Mouse (Mus musculus) regulatory T cell (primary cell): ENCODE measurements around the gene Dao.

Source experiments
- in situ Hi-C: fragments of 300-600 bp; cut with MboI, MseI; formaldehyde crosslinking; loops from one replicate; pipeline ENCODE4 v1.15.1; 2025; ENCODE audit warnings: high pct_unique_total_duplicates

The Dao gene

DNA sequence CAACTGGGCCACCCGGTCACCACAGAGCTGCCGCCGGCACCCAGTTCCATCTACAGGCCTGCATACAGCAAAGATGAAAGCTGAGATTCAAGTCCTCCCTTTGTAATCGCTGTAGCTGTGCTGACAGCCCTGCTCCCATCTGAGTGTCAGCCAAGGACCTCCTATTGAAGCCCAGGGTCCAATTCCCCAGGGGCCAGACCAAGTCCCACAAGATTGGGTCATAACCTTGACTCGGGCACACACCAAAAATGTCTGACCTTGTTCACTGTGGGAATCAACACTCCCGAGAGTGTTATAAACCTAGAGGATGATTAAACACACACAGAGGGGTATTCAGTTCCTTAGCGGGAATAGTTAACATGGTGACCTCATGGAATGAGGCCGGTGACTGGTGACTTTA, 21.7 kb upstream of the Dao start:
- in situ Hi-C loops: loop anchor here (10.0 kb wide), 1 partner anchor 1727 kb away; the partner anchor contains the start of genes Cryba4 and Crybb1

DNA sequence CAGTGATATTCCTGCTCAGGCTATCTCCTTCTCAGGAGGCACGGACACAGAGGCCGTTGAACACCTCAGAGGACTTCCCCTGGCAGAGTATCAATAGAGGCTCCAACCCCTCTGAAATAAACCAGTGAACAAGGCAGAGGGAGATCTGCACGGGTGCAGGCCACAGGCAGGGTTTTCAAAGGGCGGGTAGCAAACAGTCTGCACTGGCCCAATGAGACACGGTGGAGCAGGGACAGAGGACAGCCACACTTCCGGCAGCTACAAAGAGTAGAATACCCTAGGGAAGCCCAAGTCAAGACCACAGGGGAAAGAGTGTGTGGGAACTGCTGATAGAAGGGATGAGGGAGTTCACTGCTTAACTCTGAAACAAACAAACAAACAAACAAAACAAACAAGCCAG, 20.0 kb upstream of the Dao start:
- in situ Hi-C loops: loop anchor here (10.0 kb wide), 1 partner anchor 1729 kb away; the partner anchor contains the start of genes Cryba4 and Crybb1

DNA sequence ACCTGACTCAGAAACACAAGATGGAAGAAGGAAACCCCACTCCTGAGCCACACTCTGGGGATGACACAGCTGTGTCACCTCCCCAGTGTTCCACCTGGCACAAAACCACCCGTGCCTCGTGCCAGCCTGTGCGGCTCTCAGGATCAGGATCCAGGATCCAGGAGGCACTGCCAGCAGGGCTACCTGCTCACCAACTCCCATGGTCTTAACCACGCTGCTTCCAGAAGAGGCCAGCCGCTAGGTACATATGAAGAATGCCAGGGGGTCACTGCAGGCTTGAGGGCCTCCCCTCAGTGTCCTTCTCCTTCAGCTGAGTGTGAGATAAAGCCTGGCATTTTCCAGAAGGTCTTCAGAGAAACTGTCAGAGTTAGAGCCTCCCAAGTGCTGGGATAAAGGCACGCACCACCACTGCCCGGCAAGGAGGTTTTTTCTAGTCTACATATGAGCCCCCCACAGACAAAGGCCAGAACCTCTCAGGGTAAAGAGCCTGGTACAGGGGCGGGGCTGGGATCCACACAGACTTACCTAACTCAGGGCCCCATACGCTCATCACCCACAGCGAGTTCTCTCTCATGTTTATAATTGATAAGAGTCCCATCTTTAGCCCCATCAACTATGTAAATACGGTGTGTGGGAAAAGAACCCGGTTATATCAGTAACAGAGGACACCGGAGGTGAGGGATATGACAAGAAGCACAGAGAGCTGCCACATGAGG, 19.3 kb upstream of the Dao start:
- in situ Hi-C loops: loop anchor here (10.0 kb wide), 1 partner anchor 1729 kb away; the partner anchor contains the start of genes Cryba4 and Crybb1

DNA sequence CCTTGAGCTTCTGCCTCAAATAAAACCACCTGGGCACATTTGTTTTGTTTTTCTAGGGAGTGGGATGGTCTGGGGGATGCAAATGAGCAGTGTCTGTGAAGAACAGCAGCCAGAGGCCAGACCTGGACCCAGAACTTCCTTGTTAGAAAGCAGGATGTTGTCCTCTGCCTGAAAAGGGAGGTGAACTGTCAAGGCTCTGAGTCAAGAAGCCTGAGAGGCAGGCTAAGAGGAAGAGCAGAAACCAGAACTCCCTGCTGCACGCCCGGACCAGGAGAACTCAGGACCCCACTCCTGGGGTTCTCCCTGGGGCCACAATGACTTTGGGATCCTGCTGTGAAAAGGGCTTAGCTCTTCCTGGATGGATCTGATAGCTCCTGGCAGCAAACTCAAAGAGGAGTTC, 17.8 kb upstream of the Dao start:
- in situ Hi-C loops: loop anchor here (10.0 kb wide), 1 partner anchor 1731 kb away; the partner anchor contains the start of genes Cryba4 and Crybb1

DNA sequence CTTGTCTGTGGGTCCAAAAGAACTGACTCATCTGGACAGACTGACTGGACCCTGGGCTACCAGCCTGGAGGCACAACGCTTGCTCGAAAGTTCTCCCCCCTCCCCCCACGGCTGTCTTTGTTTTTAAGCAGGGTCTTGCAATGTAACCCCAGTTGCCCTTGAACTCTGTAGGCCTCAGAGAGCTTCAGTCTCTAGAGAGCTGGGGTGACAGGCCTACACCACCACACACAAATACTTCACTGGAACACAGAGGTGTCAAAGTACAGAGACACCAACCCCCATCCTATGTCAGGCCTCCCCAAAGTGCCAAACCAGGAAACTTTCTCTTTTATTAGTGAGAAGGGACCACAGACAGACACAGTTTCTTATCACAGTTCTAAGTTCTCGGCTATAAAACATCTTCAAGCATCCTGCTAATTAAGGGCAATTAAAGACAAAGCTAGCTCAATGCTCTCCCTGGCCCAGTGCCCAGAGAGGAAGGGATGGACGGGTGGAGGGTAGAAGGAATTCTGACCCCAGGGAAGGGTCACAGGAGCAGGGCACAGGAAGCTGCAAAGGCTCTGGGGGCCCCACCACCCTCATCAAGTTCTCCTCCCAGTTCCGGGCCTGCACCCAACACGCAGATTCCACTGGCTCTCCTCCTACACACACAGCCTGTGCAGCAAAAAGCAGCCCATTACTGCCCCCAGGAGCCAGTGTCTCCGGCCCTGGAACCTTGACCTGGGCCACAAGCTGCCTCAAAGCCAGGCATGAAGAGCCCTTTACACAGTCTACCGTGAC, 17.1 kb upstream of the Dao start:
- in situ Hi-C loops: loop anchor here (10.0 kb wide), 1 partner anchor 1732 kb away; the partner anchor contains the start of genes Cryba4 and Crybb1

DNA sequence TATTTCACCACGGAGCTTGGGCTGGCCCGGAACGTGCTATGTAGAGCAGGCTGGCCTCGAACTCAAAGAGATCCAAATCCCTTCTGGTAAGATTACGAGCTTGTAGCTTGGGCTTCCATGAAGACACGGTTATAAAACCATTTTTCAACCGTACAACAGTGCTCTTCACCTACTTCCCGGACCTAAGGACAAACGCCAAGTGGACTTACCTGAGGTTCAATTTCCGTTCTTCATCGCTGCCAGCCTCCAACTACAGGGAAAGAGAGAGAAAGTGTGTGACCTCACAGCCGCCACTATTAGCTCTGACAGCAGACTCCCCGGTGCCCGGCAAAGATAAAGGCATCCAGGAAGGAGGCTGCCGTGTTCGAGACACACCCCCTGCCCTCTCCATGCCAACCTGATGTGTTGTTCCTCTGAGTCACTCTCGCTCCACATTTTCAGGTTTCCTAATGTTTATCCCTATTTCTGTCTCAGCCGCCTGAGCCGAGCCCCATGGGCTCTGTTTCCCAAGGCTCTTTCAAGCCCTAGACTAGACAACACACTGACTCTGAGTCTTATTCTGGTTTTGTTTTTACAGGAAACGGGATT, 14.0 kb upstream of the Dao start:
- in situ Hi-C loops: loop anchor here (10.0 kb wide), 1 partner anchor 1735 kb away; the partner anchor contains the start of genes Cryba4 and Crybb1

DNA sequence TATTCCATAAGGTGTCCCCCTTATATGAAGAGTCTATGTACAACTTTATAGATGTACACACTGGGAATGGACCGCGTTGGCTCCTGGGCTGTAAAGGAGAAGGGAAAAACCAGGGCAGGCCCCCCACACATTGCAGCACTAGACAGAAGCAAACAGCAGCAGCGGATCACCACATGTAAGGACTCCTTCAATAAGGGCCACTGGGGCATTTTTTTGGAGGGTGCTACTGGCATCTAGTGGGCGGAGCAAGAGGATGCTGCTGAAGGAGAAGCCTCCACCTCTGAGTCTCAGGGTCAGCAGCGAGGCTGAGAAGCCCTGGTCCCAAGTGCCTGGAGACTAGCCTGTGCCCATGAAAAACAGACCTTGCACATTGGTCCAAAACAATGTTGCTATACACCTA, 12.9 kb upstream of the Dao start:
- in situ Hi-C loops: no loop called here

DNA sequence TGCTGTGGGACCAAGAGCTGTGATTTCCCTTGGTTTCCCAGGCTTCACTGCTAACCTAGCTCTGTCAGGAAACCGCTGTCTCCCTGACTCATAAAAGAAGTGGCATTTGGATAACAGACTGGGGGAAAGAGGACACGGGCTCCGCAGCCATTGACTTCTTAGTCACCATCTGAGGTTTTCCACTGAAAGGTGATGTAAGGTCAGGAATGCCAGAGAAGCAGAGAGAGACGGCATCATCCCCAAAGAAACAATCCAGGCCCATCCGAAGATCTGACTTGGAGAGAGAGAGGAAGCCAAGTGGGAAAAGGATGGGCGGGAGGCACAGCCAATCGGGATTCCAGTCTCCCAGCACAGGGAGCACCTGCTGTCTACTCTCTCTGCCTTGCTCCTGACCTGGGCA, 12.4 kb upstream of the Dao start:
- in situ Hi-C loops: no loop called here

DNA sequence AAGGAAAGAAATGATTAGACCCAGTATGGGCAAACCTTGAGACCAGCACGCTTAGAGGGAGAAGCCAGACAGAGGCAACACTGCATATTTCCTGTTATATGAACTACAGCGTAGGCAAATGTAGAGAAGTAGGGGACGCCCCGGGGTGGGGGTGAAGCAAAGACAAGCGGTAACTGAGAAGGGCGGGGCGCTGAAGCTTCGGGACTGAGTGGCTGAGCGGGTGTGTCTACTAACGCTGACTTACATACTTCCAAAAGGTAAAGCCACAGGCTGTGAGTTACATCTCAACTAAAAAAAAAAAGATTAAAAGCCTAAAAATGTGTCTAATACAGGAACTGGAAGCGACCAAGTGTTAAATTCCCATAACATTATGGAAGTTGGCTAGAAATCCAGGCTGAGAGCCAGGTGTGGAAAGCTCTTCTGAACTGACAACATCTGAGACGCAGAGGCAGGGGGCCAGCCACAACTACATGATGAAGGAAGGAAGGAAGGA, 11.1 kb upstream of the Dao start:
- in situ Hi-C loops: no loop called here

DNA sequence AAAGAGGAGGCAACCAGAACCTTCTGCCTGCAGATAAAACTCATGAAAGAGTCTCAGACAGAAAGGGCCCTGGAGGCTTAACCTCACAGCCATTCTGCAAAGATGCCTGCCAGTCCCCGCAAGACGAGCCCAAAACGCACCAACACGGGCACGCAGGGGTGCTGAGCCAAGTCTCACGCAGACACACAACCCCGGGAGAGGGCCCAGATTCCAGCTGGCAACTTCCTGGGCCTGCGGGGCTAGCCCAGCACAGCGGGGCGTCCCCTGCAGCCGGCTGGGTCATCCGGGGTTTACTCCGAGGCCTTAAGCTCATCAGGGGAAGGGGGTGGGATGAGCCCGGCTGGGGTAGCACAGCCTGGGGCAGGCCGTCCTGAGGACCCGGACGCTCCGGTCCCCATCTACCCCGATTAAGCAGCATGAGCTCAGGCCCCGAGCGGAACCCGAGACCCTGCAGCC, 10.4 kb upstream of the Dao start:
- in situ Hi-C loops: no loop called here

DNA sequence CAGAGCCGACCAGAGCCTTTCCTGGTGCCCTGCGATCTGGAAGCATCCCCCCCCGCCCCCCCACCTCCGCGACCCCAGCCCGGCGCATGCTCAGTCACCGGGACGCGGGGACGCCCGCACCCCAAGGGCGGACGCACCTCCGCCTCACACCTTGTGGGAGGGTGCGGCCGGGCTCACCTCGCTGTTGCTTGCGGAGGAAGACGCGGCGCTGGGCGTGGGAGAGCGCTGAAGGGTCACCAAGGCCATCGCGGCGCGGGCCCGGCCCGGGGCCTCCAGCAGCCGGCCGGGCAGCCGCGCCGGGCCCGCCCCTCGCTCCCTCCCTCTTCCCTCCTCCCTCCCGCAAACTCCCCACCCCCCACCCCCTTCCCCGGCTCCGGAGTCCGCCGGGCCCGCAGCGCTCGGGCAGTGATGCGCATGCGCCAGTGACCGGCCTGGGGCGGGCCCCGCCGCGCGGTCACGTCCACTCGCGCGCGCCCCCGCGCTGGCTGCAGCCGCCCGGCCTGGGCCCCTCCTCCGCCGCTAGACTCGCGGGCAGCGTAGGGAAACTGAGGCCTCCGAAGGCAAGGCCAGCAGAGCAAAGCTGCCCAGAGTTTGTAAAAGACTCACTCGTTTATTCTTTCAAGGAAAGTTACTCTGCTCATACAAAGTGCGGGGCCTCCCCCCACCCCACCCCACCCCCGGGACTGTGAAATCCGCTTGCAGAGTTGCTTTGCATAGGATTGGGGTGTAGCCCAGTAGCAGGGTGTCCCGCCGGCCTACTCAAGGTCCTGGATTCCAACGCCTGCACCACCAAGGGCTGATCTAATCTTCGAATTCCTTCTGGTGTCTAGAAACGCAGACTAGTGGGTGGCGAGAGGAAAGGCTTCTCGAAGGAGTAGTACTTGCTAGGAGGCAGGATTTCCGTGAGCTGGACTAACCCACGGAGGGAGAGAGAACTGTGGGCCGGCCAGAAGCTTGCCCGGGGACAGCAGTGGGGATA, 9.7 kb upstream of the Dao start, which contains the start of gene Ssh1:
Gene Ssh1 (minus strand): TSS at position 408 of the 979 bp plus-strand sequence.
- in situ Hi-C loops: no loop called here

DNA sequence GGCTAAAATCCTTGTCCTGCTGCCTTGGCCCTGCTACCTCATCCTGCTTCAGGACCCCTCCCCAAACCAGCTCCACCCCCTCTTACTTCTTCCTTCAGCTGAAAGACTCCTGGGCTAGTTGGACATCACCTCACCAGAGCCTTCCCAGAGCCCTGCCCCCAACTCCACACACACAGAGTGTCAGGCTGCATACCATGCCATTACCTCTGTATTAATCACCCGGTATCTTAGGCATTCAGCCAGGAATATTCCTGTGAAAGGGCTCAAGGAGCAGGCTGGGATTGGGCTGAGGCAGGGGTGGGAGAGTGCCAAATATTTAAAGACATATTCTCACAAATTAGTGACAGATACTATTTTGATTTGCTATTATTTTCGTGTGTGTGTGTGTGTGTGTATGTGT, 7.0 kb upstream of the Dao start:
- in situ Hi-C loops: no loop called here

DNA sequence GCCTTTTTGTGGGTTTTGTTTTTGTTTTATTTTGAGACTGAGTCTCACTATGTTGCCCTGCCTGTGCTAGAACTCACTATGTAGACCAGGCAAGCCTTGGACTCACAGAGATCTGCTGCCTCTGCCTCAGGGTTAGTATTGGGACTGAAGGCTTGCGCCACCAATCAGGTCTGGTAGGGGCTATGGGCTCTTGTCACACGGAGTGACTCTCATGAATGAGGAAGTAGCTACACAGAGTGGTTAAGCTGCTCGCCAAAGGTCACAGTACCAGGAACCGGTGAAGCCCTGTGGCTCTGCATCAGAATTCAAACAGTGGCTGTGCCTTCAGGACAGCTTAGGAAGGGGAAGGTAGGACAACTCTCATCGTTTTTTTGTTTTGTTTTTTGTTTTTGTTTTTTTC, 4.1 kb upstream of the Dao start:
- in situ Hi-C loops: no loop called here

DNA sequence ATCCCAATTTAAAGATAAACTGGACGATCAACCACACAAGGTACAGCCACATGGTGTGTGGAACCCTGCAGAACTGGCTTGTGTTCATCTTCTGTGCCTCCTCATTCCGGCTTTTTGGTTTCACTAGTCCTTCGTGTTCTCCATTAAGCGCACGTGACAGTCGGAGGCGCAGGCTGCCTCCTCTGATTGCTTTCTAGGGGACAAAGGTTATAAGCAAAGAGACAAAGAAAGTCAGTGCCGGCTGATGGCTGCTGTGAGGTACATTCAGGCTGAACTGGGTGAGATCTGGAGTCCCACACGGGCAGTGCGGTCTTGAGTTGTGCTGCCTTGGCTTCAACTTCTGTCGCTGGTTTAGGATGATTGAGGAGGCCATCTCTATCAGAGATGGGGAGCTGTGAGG, 1.1 kb downstream of the Dao start:
- in situ Hi-C loops: loop anchor here (5.0 kb wide), 1 partner anchor 53 kb away; no protein-coding TSS in a partner anchor

DNA sequence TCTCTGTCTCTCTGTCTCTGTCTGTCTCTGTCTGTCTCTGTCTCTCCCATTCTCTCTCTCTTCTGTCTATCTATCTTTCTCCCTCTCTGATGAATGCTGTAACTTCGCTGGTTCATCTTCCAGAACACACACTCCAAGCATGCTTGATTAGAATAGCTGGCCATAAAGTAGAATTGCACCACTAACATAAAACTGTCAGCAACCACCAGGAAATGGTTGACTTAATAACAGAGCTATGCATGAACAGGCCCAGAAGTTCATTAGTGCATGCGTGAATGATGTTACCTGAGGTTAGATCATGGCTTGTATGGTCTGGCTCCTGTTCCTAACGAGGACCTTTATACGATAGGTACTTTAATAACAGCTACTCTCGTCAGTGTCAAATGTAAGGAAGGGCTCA, 1.6 kb downstream of the Dao start:
- in situ Hi-C loops: no loop called here

DNA sequence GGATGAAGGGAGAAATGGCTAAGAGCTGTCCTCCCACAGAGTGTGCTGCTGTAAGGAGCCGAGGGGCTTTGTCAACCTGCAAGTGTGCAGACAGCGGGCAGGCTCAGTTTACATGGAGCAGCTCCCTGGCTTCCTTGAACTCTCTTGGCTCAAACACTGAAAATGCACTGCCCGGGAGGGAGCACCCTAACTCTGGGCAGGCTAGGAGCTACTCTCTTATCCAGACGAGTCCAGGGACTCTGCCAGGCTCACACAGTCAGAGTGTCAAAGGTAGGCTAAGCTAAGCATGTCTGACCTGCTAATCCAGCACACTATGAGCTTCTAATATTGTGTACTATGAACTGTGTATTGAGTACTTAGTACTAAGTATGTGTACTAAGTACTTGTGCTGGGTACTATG, 3.5 kb downstream of the Dao start:
- in situ Hi-C loops: no loop called here

DNA sequence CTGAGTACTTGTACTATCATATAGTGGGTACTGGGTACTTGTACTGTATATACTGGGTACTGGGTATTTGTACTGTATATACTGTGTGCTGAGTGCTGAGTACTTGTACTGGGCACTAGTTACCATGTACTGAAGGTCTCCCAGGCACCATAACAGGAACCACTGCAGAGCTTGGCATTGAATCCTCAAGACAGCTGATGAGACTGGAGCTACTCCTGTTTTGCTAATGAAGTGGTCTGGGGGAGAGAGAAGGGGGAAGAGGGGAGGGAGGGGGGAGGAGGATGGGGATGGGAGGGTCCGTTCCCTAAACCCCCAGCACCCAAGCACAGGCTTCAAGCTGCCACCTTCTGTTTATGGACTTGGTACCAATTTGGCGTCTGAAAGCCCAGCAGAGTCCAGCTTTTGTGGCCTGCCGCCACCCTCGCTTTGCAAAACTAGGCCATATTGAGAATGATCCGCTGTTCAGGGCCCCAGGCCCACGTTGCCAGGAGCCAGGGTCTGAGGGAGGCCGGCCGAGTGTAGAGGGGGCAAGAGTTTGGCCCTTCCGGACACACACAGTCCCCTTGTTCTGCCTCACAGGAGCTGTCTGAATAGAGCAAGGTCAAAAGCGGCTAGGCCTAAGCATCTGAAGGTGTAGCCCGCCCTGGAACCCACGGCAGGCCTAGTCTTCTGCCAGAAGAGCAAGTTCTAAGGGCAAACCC, 4.4 kb downstream of the Dao start:
- in situ Hi-C loops: no loop called here

DNA sequence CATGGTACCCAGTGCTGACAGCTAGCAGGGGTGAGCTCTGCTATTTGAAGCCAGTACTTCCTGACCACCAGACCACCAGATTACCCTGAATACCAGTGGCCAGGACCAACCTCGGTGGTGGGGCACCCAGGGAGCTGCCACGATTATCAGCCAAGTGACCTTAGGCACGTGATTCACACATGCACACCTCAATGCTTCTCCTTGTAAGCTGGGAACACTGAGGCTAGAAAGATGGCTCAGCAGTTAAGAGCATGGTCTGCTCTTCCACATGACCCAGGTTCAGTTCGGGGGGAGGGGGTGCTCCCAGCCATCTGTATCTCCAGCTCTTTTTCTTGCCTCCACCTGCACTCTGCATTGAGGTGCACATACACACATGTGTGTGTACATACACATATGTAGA, 5.5 kb downstream of the Dao start:
- in situ Hi-C loops: no loop called here

DNA sequence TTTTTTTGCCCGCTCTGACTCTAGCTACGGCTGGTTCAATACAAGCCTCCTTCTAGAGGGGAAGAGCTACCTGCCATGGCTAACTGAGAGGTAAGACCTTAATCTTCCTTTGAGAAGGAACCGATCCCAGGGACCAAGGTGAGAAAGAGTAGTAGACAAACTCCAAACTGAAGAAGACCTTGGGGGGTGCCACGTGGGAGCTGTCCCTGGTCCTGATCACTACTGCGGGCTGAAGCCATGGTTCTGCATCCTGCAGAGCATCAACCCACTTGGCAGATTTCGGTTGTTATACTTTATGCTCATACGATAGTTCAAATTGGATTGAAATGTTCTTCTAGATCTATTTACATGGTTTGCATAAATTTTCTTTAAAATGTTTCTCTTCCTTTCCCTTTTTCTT, 11.6 kb downstream of the Dao start:
- in situ Hi-C loops: no loop called here

DNA sequence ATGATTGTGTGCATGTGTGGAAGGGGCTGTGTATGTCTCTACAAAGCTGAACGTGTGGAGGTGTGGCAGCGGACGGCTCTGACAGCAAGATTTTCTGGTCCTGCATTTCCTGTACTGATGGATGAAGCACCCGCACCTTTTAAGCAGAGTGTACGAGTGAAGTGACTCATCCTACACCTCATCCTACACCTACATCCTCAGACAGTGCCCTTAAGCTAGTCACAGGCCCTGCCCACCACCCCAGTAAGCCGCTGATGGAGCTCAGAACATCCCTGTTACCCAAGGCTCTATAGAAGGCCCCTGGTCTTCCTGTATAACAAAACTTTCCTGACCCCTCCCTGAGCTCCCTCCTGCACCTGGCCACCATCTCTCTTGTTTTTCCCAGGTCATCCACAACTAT, 20.9 kb downstream of the Dao start:
- in situ Hi-C loops: no loop called here
